Mouse (Mus musculus) limb, embryonic 14.5 days (tissue): ENCODE measurements around the gene Crybb1. TPM values are rescaled to one million over a fixed set of nuclear protein-coding genes. Genes with fewer than 3 reads are reported as not detected.
A peak's percentile ranks its signal among the peaks of the same experiment; 100 is the strongest.

Experiments used
- ATAC-seq: fragments of 200-750 bp; cut with Nextera tagmentation; 2 replicates; pipeline ENCODE4 v1.8.0; 2017; ENCODE audit warnings: low read depth, moderate number of reproducible peaks, moderate TSS enrichment; ENCODE audit not compliant: low FRiP score
- DNase-seq: peaks from one replicate; pipeline ENCODE4 v3.0.0-alpha.2; 2015; ENCODE audit warnings: low spot score
- H3K27ac ChIP-seq: fragments of 300-500 bp; sonication (generic); replicated peaks from 2 replicates; pipeline ENCODE4 v1.5.1; 2014; ENCODE audit warnings: low read depth, mild to moderate bottlenecking, low read length, moderate library complexity, mixed read lengths
- H3K27me3 ChIP-seq: fragments of 300-500 bp; sonication (generic); 2 replicates; pipeline ENCODE4 v1.6.1; 2014; ENCODE audit warnings: low read length, mixed read lengths; ENCODE audit not compliant: control insufficient read depth, insufficient read depth
- H3K36me3 ChIP-seq: fragments of 300-500 bp; sonication (generic); 2 replicates; pipeline ENCODE4 v1.6.1; 2014; ENCODE audit warnings: mild to moderate bottlenecking, low read length, moderate library complexity, mixed read lengths; ENCODE audit not compliant: control insufficient read depth, insufficient read depth
- H3K4me1 ChIP-seq: fragments of 300-500 bp; sonication (generic); 2 replicates; pipeline ENCODE4 v1.6.1; 2014; ENCODE audit warnings: antibody characterized with exemption, low read length, mixed read lengths; ENCODE audit not compliant: control insufficient read depth, insufficient read depth
- H3K4me2 ChIP-seq: fragments of 300-500 bp; sonication (generic); replicated peaks from 2 replicates; pipeline ENCODE4 v1.6.1; 2014; ENCODE audit warnings: low read depth, mild to moderate bottlenecking, low read length, moderate library complexity; ENCODE audit not compliant: severe bottlenecking
- H3K4me3 ChIP-seq: fragments of 300-500 bp; sonication (generic); replicated peaks from 2 replicates; pipeline ENCODE4 v1.5.1; 2014; ENCODE audit warnings: low read length
- H3K9ac ChIP-seq: fragments of 300-500 bp; sonication (generic); 2 replicates; pipeline ENCODE4 v1.6.1; 2014; ENCODE audit warnings: mild to moderate bottlenecking, low read depth, low read length, moderate library complexity; ENCODE audit not compliant: severe bottlenecking
- H3K9me3 ChIP-seq: fragments of 300-500 bp; sonication (generic); 2 replicates; pipeline ENCODE4 v1.6.1; 2016; ENCODE audit warnings: low read length; ENCODE audit not compliant: control insufficient read depth
- POLR2A ChIP-seq: fragments of 200-500 bp; IDR thresholded peaks from 2 replicates; pipeline ENCODE4 v1.8.0; 2012; ENCODE audit warnings: inconsistent platforms, mild to moderate bottlenecking, moderate library complexity, borderline replicate concordance; ENCODE audit not compliant: insufficient read depth, insufficient read length; ENCODE audit errors: extremely low read depth
- WGBS: fragments of 180-500 bp; shearing (Covaris S2); extraction: QIAGEN DNeasy Blood & Tissue Kit; methylation state at CpG from one replicate; pipeline ENCODE4 v1.1.7; 2014; 5-methylcytosine and 5-hydroxymethylcytosine counted together
- polyA plus RNA-seq, 2 experiments: library from polyadenylated mRNA; depleted of rRNA in 1 of 2; stranded (reverse) in 1 of 2; unstranded in 1 of 2; fragments of >200 nt; fragmentation: Nextera tagmentation in 1 of 2; extraction: Ambion mirVana in 1 of 2; gene quantifications; 2 replicates each; pipeline versions ENCODE4 v1.2.1 to v1.2.3; 2012 to 2014

The Crybb1 gene
- polyA plus RNA-seq, 2 experiments = 0.54 to 1.9 TPM

DNA sequence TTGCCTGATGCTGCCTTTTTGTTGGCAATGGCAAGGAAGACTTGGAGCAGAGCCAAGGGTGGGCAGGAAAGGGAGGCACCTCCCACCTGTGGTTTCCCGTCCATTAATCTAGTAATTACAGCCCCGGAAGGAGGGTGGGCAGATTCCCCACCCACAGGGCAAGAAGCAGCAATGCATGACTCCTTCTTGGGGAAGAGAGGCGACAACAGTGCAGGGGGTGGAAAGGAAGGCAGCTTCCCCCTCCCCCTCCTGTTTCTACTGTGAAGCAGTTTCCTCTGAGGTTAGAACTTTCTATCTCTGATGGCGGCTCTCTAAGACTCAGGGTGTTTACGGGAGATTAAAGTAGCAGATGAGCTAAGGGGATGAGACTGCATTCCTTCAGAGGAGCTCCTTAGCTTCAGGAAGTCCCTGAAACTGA, 13.2 kb upstream of the Crybb1 start:
- DNase-seq = no peak

DNA sequence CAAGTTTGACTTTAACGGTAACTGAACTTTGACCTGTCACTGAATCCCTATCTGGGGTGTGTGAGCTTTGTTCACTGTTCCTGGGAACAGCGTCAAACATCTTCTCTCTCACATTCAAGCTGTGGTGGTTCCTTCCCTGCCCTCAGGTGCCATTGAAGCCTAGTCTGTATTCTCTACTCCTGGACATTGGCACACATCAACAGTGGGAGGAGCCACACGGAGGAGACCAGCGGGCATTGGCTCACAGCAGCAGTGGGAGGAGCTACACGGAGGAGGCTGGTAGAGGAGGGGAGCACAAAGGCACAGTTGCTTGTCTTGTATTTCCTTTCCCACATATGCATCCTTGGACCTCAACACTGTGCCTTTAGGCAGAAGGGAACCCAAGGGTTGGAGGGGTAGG, 12.6 kb upstream of the Crybb1 start:
- Histone ChIP-seq H3K4me3 (no peak overlapping the region), H3K27me3 (no peaks in the 10 kb centered on the region), H3K36me3 (no peaks in the 10 kb centered on the region), H3K27ac (no peak overlapping the region), H3K4me1 (no peaks in the 10 kb centered on the region), H3K9me3 (no peaks in the 10 kb centered on the region), H3K9ac (no peak overlapping the region), H3K4me2 (no peak overlapping the region)
- ATAC-seq (no peak), DNase-seq (no peak)
- WGBS = 49% methylated on average over 5 of the region's 5 CpGs
- TF ChIP-seq POLR2A = no peak

More for the DNA sequence above, 13.2 kb upstream of the Crybb1 start:
- Histone ChIP-seq H3K4me2 (no peak overlapping the region), H3K4me3 (no peak overlapping the region), H3K4me1 (peaks cover 3% of the 10 kb centered on the region; the same call in 1 of the 2 replicates), H3K27me3 (peaks cover 1% of the 10 kb centered on the region; the same call in 1 of the 2 replicates), H3K36me3 (no peaks in the 10 kb centered on the region), H3K9me3 (no peaks in the 10 kb centered on the region), H3K9ac (no peak overlapping the region), H3K27ac (no peak overlapping the region)
- ATAC-seq = no peak
- no peak for TF ChIP-seq POLR2A
- 62% methylated on average over 5 of the region's 5 CpGs for WGBS

DNA sequence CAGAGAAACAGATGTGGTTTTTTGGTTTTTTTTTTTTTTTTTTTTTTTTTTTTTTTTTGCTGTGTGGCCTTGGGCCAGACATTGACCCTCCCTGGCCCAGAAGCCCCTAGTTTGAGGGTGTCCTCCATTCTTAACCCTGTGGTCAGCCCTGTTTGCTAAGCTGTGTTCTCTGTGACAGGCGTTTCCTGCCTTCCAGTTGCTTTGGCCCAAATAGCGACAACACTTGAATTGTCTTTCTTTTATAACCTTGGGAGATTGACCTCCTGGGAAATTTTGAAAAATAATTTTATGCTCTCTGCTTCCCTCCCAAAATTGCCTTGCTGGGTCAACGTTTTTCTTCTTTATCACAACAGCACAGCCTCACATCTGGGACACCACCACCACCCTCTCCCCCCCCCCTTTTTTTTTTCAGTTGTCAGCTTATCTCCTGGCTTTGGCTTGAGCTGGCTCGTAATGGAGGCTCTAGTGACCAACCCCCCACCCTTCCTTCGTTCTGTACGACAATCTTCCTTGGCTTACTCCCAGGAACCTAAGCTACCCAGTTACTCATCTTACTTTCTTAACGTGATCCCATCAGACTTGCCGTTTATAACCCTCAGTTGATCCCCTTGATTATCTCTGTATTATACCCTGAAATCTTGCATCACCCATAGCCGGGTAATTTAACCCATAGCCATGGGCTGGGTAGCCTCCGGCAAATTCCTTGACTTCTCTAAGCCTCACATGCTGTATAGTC, 11.9 kb upstream of the Crybb1 start:
- DNase-seq = no peak
- no peak overlapping the region for H3K9ac ChIP-seq
- no peaks in the 10 kb centered on the region for H3K4me1 ChIP-seq
- 67% methylated on average over 10 of the region's 10 CpGs for WGBS
- H3K4me3 ChIP-seq = no peak overlapping the region
- H3K27me3 ChIP-seq = no peaks in the 10 kb centered on the region
- no peaks in the 10 kb centered on the region for H3K36me3 ChIP-seq
- ATAC-seq = no peak
- no peak for TF ChIP-seq POLR2A
- H3K9me3 ChIP-seq = no peaks in the 10 kb centered on the region
- H3K4me2 ChIP-seq = no peak overlapping the region
- no peak overlapping the region for H3K27ac ChIP-seq

DNA sequence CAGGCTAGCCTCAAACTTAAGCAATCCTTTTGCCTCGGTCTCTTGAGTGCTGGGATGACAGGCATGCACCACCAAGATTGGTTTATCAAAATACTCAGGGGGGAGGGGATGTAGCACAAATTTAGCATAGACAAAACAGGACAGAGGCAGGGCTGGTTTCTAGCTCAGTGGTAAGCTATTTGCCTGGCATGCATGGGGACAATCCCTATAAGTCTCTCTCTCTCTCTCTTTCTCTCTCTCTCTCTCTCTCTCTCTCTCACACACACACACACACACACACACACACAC, 11.4 kb upstream of the Crybb1 start:
- Histone ChIP-seq H3K4me2 (no peak overlapping the region), H3K27me3 (no peaks in the 10 kb centered on the region), H3K27ac (no peak overlapping the region), H3K36me3 (no peaks in the 10 kb centered on the region), H3K9ac (no peak overlapping the region), H3K9me3 (no peaks in the 10 kb centered on the region), H3K4me3 (no peak overlapping the region), H3K4me1 (no peaks in the 10 kb centered on the region)
- no peak for ATAC-seq
- no peak for DNase-seq
- no peak for TF ChIP-seq POLR2A
- 76% methylated on average over 1 of the region's 1 CpGs for WGBS

DNA sequence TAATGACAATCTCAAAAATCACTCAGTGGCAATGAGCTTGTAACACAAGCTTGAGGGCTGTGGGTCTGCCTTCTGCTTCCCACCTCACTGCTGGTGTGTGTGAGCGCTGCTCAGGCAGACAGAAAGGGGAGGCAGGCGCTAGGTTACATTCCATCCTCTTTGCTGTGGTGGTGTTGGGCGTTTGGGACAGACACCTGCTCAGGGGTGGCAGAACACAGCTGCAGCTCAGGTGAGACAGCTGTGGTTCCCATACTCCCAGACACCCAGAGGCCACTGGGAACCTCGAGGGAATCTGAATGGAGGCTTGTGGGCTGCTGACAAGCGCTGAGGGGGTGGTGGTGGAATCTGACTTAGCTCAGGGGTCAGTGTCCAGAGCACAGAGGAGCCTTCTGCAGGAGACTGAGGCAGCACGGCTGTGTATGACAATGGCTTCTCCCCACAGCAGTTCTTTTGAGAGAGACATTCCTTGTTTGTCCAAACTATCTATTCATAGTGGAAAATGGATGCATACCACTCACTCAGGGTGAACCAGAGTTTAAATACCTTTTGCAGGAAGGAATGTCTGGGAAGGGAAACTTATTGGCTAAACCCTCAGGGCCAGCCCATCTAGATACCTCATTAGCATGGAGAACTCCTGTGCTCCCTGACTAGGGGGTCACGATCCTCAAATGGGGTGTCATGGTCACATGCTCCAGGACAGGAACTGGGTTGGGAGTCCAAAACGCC, 10.6 kb upstream of the Crybb1 start:
- Histone ChIP-seq H3K27me3 (no peaks in the 10 kb centered on the region), H3K27ac (no peak overlapping the region), H3K36me3 (no peaks in the 10 kb centered on the region), H3K4me1 (no peaks in the 10 kb centered on the region), H3K4me2 (no peak overlapping the region), H3K9me3 (no peaks in the 10 kb centered on the region), H3K4me3 (no peak overlapping the region), H3K9ac (peak overlapping the region; percentile 21; the same call in 1 of the 2 replicates)
- TF ChIP-seq POLR2A = no peak
- 36% methylated on average over 8 of the region's 8 CpGs for WGBS
- no peak for ATAC-seq
- DNase-seq = no peak
